Mouse (Mus musculus) erythroid progenitor cell, adult 5-6 weeks (primary cell): Measurements from ENCODE around the gene Cd81. TPM values are rescaled to one million over a fixed set of nuclear protein-coding genes. Genes with fewer than 3 reads are reported as not detected.

Experiments used
- ATAC-seq: replicated peaks from 2 replicates; pipeline ENCODE4 v1.8.0; 2016; ENCODE audit warnings: moderate number of reproducible peaks, mild to moderate bottlenecking, moderate TSS enrichment, inconsistent platforms; ENCODE audit not compliant: poor library complexity, low FRiP score, severe bottlenecking
- total RNA-seq, 2 experiments: library from RNA; stranded (forward) in 1 of 2; stranded (reverse) in 1 of 2; fragments of 150-400 nt in 1 of 2; fragments of 186-747, 209-891 nt in 1 of 2; gene quantifications; 2 replicates each; pipeline versions ENCODE4 v1.2.3 to v1.2.4; 2015 to 2017; ENCODE audit warnings: low replicate concordance in 2 of 2

The Cd81 gene
- 102 and 110 TPM in 2 replicates for total RNA-seq (2015; ENCODE audit: low replicate concordance)
- total RNA-seq (2017; ENCODE audit: low replicate concordance), result 92.2 and 202 TPM in 2 replicates

- peak; percentile 78 for ATAC-seq
Measured at GRCm38 (mm10) chr7:143052626-143053007, at the start of gene Cd81. Gene Cd81 (plus strand): TSS chr7:143052739.

GRCm38 (mm10) chr7:143004727-143005343 lies 47.7 kb upstream of the Cd81 start, which contains the start of gene Tspan32:
Gene Tspan32 (plus strand): TSS chr7:143005046.
- ATAC-seq, result peak; percentile 8; the same call in 1 of the 2 replicates

DNA sequence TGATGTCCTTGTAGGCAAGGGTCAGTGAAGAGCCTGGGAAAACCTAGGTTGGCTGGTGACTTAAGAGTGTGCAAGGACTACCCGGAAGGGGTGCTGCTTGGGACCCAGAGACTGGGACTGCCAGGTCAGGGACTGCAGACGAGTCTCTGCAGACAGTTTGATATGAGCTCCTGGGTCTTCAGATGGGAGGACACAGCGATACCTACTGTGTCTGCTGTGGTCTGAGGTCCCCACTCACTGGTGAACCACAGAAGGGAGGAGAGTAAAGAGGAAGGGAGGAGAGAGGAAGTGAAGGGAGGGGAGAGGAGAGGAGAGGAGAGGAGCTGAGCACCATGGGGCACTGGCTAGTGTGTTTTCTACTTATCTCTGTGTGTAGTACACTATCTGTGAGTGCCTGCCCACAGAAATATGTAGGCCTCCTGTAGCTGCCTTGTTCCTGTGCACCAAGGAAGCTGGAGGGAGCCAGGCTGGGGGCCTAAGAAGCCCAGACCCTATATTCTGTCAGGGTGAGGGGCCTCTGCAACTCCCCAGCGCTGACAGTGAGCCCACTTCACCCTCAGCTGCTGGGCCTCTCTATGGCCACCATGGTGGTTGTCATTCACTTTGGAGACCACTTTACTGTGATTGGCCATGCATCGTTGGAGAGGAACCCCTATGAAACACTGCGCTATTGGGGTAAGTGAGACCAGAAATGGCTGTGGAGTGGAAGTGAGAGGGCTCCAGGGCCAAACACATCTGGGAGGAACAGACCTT lies 47.0 kb upstream of the Cd81 start:
- ATAC-seq, result peak; percentile 51

- ATAC-seq, result peak; percentile 69
Measured at GRCm38 (mm10) chr7:143006097-143006755, 46.3 kb upstream of the Cd81 start.

DNA sequence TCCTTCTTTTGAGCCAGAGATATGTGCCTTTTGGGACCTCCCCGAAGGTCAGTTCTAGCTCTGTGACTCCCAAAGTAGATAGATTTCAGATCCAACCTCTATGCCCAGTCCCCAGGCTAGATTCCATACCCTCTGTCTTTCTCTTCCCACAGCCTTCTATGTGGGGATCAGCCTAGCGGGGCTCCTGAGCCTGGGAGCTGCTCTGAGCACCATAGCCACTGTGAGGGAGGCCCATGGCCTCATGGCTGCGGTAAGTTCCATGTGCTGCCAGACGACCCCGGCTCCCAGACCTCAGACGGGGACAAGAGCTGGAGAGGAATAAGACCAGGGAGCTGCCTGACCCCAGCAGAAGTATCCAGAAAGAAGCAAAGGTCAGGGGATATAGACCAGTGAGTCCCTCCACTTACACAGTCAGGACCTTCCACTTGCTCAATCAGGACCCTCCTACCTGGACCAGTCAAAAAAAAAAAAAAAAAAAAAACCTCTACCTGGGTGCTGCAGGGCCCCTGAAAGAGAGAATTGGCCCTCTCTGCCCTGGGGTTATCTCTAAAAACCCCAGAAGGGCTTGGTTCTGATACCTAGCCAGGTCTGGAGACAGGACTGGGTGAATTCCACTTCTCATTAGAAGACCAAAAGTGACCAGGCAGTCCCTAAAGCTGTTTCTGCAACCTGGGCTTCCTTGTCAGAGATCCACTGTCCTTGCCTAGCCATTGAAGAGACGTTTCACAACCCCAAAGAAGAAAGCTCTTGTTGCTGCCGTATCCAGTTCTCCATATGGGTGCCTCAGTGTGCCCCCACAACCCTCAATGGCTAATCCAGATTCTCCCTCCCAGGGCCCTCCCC lies 45.6 kb upstream of the Cd81 start:
- ATAC-seq, result no peak

DNA sequence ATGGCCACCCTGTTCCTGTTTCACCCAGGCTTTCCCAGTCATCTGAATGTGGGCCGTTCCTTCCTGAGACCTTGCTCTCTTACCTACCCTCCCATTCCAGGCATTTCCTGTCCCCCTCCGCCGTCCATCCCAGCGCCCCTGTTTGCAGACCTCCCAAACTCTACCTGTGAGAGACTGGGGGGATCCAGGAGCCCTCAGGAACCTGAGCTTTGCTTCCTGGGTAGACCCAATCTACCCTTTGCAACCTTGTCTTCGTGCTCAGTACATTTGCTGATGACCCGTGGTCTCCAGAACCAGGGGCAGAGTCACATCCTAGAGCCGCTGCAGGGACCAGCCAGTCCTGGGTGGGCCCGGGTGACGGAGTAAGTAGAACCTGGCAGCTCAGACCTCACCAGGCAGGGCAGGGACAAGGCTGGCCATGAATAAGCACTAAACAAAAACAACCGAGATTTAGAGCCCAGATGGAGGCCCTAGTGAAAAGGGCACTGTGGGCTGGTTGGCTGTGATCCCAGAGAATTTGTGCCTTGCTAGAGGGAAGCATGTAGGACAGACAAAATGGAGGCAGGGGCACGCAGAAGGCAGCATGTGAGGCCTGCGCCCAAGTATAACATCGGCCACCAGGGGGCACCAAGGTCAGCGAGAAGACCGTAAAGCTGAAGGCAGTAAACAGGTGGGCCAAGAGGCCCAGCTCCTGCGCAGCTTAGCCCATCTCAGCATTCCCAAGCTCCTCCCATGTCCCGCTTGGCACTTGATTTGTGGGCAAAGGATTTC lies 44.8 kb upstream of the Cd81 start:
- peak; percentile 57 for ATAC-seq

GRCm38 (mm10) chr7:143008370-143008926 lies 44.1 kb upstream of the Cd81 start:
- 0 out of 2 replicates have a peak, but pooled peaks have one; percentile 0 for ATAC-seq

DNA sequence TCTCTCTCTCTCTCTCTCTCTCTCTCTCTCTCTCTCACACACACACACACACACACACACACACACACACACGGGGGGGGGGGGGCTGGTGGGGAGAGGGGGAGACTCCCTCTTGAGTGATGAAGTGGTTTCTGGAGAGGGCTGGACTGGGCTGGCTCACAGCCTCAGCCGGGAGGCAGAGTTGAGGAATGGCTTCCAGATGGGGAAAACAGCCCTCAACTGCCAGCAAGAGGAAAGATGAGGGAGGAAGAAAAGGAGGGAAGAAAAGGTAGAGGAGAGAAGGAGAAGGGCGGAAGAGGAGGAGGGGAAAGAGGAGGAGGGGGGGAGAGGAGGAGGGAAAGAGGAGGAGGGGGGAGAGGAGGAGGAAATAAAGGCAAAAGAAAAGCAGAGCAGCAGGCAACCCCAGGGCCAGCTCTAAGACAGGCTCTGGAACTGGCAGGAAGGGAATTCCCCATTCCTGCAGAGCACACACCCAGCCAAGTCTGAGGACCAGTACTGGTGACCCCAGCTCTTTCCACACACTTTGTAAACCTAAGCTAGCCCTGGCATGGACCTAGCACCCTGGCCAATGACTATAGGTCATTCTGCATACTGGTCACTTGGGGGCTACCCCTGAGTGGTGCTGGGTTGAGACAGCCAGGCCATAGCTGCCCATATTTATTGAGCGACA lies 43.4 kb upstream of the Cd81 start:
- no peak for ATAC-seq

GRCm38 (mm10) chr7:143009996-143010395 lies 42.5 kb upstream of the Cd81 start:
- no peak for ATAC-seq

DNA sequence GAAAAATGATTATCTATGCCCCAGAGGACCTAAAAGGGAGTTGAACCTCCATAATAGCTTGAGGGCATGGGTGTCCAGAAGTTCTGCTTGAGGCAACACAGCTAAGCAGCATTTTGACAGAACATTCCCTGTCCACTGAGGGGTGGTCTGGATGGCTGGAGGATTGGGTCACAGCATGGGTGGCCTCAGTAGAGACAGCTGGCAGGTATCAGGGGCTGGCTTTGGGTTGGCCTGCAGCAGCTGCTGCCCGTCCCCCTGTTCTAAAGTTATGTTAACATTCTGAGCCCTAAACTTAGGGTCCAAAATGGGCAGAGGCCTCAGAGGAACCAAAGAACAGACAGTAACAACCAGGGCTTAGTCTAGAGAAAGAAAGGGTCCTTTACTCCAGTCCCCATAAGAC lies 41.3 kb upstream of the Cd81 start:
- no peak for ATAC-seq

- no peak for ATAC-seq
Measured at GRCm38 (mm10) chr7:143012230-143012875, 40.2 kb upstream of the Cd81 start.

- ATAC-seq, result no peak
Measured at GRCm38 (mm10) chr7:143013420-143014178, 38.9 kb upstream of the Cd81 start.

DNA sequence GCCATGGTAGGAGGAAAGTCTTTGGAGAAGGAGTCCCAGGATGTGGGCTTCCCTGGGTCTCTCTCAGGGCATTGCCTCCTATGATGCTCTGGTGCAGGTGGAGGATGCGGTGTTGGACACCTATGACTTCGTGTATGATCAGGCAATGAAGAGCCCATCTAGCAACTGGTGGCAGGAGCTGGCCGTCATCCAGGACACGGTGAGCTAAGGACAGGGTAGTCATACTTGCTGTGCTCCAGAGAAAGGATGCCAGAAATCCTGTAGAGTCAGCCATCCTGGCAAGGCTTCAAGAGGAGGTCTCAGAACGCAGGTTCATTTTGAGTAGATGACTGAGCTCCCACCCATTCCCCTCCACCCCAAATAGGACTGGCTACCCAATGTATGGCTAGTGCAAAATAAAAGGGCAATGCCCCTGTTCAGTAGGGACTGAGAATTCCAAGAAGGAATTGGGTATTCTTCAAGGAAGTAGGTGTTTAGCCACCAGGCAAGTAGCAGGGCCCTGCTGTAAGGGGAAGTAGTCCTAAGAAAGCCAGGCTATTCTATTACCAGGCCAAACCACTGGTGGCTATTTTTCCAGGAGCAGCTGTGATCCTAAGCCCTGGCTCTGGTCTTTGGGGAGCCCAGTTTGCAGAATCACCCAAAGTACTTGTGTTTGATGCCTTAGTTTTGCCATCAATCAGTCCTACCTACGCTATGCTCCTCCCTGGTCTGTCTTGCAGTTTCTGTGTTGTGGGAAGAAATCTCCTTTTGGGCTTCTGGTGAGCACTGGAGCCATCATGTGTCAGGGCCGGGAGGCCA lies 37.5 kb upstream of the Cd81 start:
- no peak for ATAC-seq

- 0 out of 2 replicates have a peak, but pooled peaks have one; percentile 32 for ATAC-seq
Measured at GRCm38 (mm10) chr7:143015755-143016423, 36.6 kb upstream of the Cd81 start.

- ATAC-seq, result no peak
Measured at GRCm38 (mm10) chr7:143016424-143017142, 36.0 kb upstream of the Cd81 start.
